Mouse (Mus musculus) heart, embryonic 11.5 days (tissue): Measurements from ENCODE around the gene Rsg1. TPM values are rescaled to one million over a fixed set of nuclear protein-coding genes. Genes with fewer than 3 reads are reported as not detected.

Source experiments
- ATAC-seq: fragments of 200-750 bp; cut with Nextera tagmentation; replicated peaks from 2 replicates; pipeline ENCODE4 v1.8.0; 2017; ENCODE audit warnings: moderate library complexity; ENCODE audit not compliant: insufficient number of reproducible peaks, low FRiP score, low TSS enrichment
- H3K27ac ChIP-seq: fragments of 300-500 bp; sonication (generic); 2 replicates; pipeline ENCODE4 v1.5.1; 2014; ENCODE audit warnings: mild to moderate bottlenecking, low read depth, low read length
- H3K27me3 ChIP-seq: fragments of 300-500 bp; sonication (generic); 2 replicates; pipeline ENCODE4 v1.6.1; 2014; ENCODE audit warnings: mild to moderate bottlenecking, low read length, mixed read lengths; ENCODE audit not compliant: control insufficient read depth, insufficient read depth
- H3K36me3 ChIP-seq: fragments of 300-500 bp; sonication (generic); 2 replicates; pipeline ENCODE4 v1.6.1; 2014; ENCODE audit warnings: mild to moderate bottlenecking, low read length, moderate library complexity, mixed read lengths; ENCODE audit not compliant: control insufficient read depth, insufficient read depth
- H3K4me1 ChIP-seq: fragments of 300-500 bp; sonication (generic); 2 replicates; pipeline ENCODE4 v1.6.1; 2014; ENCODE audit warnings: low read length; ENCODE audit not compliant: control insufficient read depth, insufficient read depth
- H3K4me2 ChIP-seq: fragments of 300-500 bp; sonication (generic); 2 replicates; pipeline ENCODE4 v1.6.1; 2014; ENCODE audit warnings: mild to moderate bottlenecking, moderate library complexity
- H3K4me3 ChIP-seq: fragments of 300-500 bp; sonication (generic); 2 replicates; pipeline ENCODE4 v1.5.1; 2014; ENCODE audit warnings: low read depth, low read length
- H3K9ac ChIP-seq: fragments of 300-500 bp; sonication (generic); 2 replicates; pipeline ENCODE4 v1.6.1; 2014; ENCODE audit warnings: mild to moderate bottlenecking, low read depth, low read length, moderate library complexity
- H3K9me3 ChIP-seq: fragments of 300-500 bp; sonication (generic); replicated peaks from 2 replicates; pipeline ENCODE4 v1.6.1; 2016; ENCODE audit warnings: low read length; ENCODE audit not compliant: control insufficient read depth
- WGBS: fragments of 180-500 bp; shearing (Covaris S2); extraction: QIAGEN DNeasy Blood & Tissue Kit; methylation state at CpG from one replicate; pipeline ENCODE4 v1.1.7; 2014; ENCODE audit not compliant: insufficient replicate concordance; 5-methylcytosine and 5-hydroxymethylcytosine counted together
- polyA plus RNA-seq: library from polyadenylated mRNA; unstranded; fragments of >200 nt; fragmentation: Nextera tagmentation; extraction: Ambion mirVana; gene quantifications from 2 replicates; pipeline ENCODE4 v1.2.1, GENCODE M21; 2014

The Rsg1 gene
- polyA plus RNA-seq, 1 experiment from 2014 or later = 2.0 TPM

- no peak overlapping the region for H3K4me3 ChIP-seq
- no peak overlapping the region for H3K9ac ChIP-seq
- H3K4me1 ChIP-seq = no peaks in the 10 kb centered on the region
- H3K9me3 ChIP-seq = no peaks in the 10 kb centered on the region
- ATAC-seq = no peak
- H3K27me3 ChIP-seq = 0 out of 2 replicates have a peak, but pooled peaks cover 2% of the 10 kb centered on the region
- H3K36me3 ChIP-seq = no peaks in the 10 kb centered on the region
- WGBS = 65% methylated on average over 5 of the region's 5 CpGs
- no peak overlapping the region for H3K27ac ChIP-seq
- H3K4me2 ChIP-seq = no peak overlapping the region
Measured at GRCm38 (mm10) chr4:141257440-141257839, 43.7 kb downstream of the Rsg1 start.

GRCm38 (mm10) chr4:141259413-141259812, 45.7 kb downstream of the Rsg1 start:
- Histone ChIP-seq H3K9me3 (no peaks in the 10 kb centered on the region), H3K4me2 (no peak overlapping the region), H3K27me3 (no peaks in the 10 kb centered on the region), H3K4me1 (no peaks in the 10 kb centered on the region), H3K4me3 (no peak overlapping the region), H3K27ac (no peak overlapping the region), H3K9ac (no peak overlapping the region), H3K36me3 (no peaks in the 10 kb centered on the region)
- WGBS = 73% methylated on average over 12 of the region's 12 CpGs
- ATAC-seq = no peak

- H3K27me3 ChIP-seq = no peaks in the 10 kb centered on the region
- no peak overlapping the region for H3K27ac ChIP-seq
- no peaks in the 10 kb centered on the region for H3K9me3 ChIP-seq
- H3K4me1 ChIP-seq = no peaks in the 10 kb centered on the region
- peak; percentile 29; the same call in 1 of the 2 replicates for ATAC-seq
- H3K4me3 ChIP-seq = no peak overlapping the region
- no peaks in the 10 kb centered on the region for H3K36me3 ChIP-seq
- no peak overlapping the region for H3K9ac ChIP-seq
- WGBS = 53% methylated on average over 16 of the region's 16 CpGs
- peak overlapping the region; percentile 5 for H3K4me2 ChIP-seq
Measured at GRCm38 (mm10) chr4:141260007-141260723, 46.4 kb downstream of the Rsg1 start.

- WGBS = 65% methylated on average over 10 of the region's 10 CpGs
- H3K4me1 ChIP-seq = no peaks in the 10 kb centered on the region
- no peak overlapping the region for H3K4me3 ChIP-seq
- no peak overlapping the region for H3K9ac ChIP-seq
- H3K27ac ChIP-seq = no peak overlapping the region
- ATAC-seq = no peak
- no peak overlapping the region for H3K4me2 ChIP-seq
- no peaks in the 10 kb centered on the region for H3K9me3 ChIP-seq
- H3K36me3 ChIP-seq = no peaks in the 10 kb centered on the region
- H3K27me3 ChIP-seq = no peaks in the 10 kb centered on the region
Measured at GRCm38 (mm10) chr4:141262906-141263637, 49.3 kb downstream of the Rsg1 start.

- ATAC-seq = no peak; the same call in 1 of the 2 replicates
- 79% methylated on average over 3 of the region's 3 CpGs for WGBS
- no peak overlapping the region for H3K4me2 ChIP-seq
- H3K27me3 ChIP-seq = peaks cover 2% of the 10 kb centered on the region; the same call in 1 of the 2 replicates
- no peak overlapping the region for H3K4me3 ChIP-seq
- H3K27ac ChIP-seq = no peak overlapping the region
- no peaks in the 10 kb centered on the region for H3K36me3 ChIP-seq
- no peaks in the 10 kb centered on the region for H3K9me3 ChIP-seq
- no peaks in the 10 kb centered on the region for H3K4me1 ChIP-seq
- H3K9ac ChIP-seq = no peak overlapping the region
Measured at GRCm38 (mm10) chr4:141265979-141266637, 52.4 kb downstream of the Rsg1 start.

- H3K4me1 ChIP-seq = no peaks in the 10 kb centered on the region
- H3K9ac ChIP-seq = no peak overlapping the region
- ATAC-seq = no peak
- H3K9me3 ChIP-seq = no peaks in the 10 kb centered on the region
- no peak overlapping the region for H3K4me2 ChIP-seq
- 74% methylated on average over 3 of the region's 3 CpGs for WGBS
- no peaks in the 10 kb centered on the region for H3K36me3 ChIP-seq
- no peak overlapping the region for H3K4me3 ChIP-seq
- H3K27me3 ChIP-seq = peaks cover 2% of the 10 kb centered on the region; the same call in 1 of the 2 replicates
- no peak overlapping the region for H3K27ac ChIP-seq
Measured at GRCm38 (mm10) chr4:141267250-141267649, 53.5 kb downstream of the Rsg1 start.

GRCm38 (mm10) chr4:141267837-141268236, 54.1 kb downstream of the Rsg1 start:
- H3K4me2 ChIP-seq = no peak overlapping the region
- H3K27ac ChIP-seq = no peak overlapping the region
- WGBS = 41% methylated on average over 9 of the region's 9 CpGs
- no peak for ATAC-seq
- no peaks in the 10 kb centered on the region for H3K36me3 ChIP-seq
- no peak overlapping the region for H3K4me3 ChIP-seq
- H3K9ac ChIP-seq = no peak overlapping the region
- no peaks in the 10 kb centered on the region; the same call in 1 of the 2 replicates for H3K4me1 ChIP-seq
- peaks cover 2% of the 10 kb centered on the region; the same call in 1 of the 2 replicates for H3K27me3 ChIP-seq
- no peaks in the 10 kb centered on the region for H3K9me3 ChIP-seq

- Histone ChIP-seq H3K4me3 (no peak overlapping the region), H3K27me3 (peaks cover 2% of the 10 kb centered on the region; the same call in 1 of the 2 replicates), H3K9ac (no peak overlapping the region), H3K36me3 (no peaks in the 10 kb centered on the region), H3K4me2 (no peak overlapping the region), H3K4me1 (peaks cover 4% of the 10 kb centered on the region), H3K27ac (no peak overlapping the region), H3K9me3 (no peaks in the 10 kb centered on the region)
- WGBS = 75% methylated on average over 4 of the region's 4 CpGs
- ATAC-seq = no peak
Measured at GRCm38 (mm10) chr4:141268350-141268749, 54.6 kb downstream of the Rsg1 start.
